Mouse (Mus musculus) hindbrain, embryonic 15.5 days (tissue): ENCODE measurements around the gene Mrpl48. TPM values are rescaled to one million over a fixed set of nuclear protein-coding genes. Genes with fewer than 3 reads are reported as not detected.

Experiments used
- ATAC-seq: fragments of 200-750 bp; cut with Nextera tagmentation; 2 replicates; pipeline ENCODE4 v1.8.0; 2017; ENCODE audit warnings: low read depth, moderate number of reproducible peaks, moderate TSS enrichment; ENCODE audit not compliant: low FRiP score
- H3K27ac ChIP-seq: fragments of 300-500 bp; sonication (generic); replicated peaks from 2 replicates; pipeline ENCODE4 v1.5.1; 2015; ENCODE audit warnings: mild to moderate bottlenecking, inconsistent platforms
- H3K27me3 ChIP-seq: fragments of 300-500 bp; sonication (generic); 2 replicates; pipeline ENCODE4 v1.6.1; 2015; ENCODE audit warnings: control low read depth, inconsistent platforms
- H3K36me3 ChIP-seq: fragments of 300-500 bp; sonication (generic); 2 replicates; pipeline ENCODE4 v1.6.1; 2015; ENCODE audit warnings: control low read depth, inconsistent platforms
- H3K4me1 ChIP-seq: fragments of 300-500 bp; sonication (generic); replicated peaks from 2 replicates; pipeline ENCODE4 v1.6.1; 2015; ENCODE audit warnings: control low read depth, inconsistent platforms
- H3K4me2 ChIP-seq: fragments of 300-500 bp; sonication (generic); 2 replicates; pipeline ENCODE4 v1.6.1; 2015; ENCODE audit warnings: moderate library complexity, mild to moderate bottlenecking, inconsistent platforms
- H3K4me3 ChIP-seq: fragments of 300-500 bp; sonication (generic); 2 replicates; pipeline ENCODE4 v1.5.1; 2015; ENCODE audit warnings: mild to moderate bottlenecking, inconsistent platforms
- H3K9ac ChIP-seq: fragments of 300-500 bp; sonication (generic); 2 replicates; pipeline ENCODE4 v1.6.1; 2015; ENCODE audit warnings: inconsistent platforms
- H3K9me3 ChIP-seq: fragments of 300-500 bp; sonication (generic); 2 replicates; pipeline ENCODE4 v1.6.1; 2016; ENCODE audit warnings: control low read depth, inconsistent platforms
- WGBS: fragments of 180-500 bp; shearing (Covaris S2); methylation state at CpG from one replicate; pipeline ENCODE4 v1.1.7; 2015; 5-methylcytosine and 5-hydroxymethylcytosine counted together
- polyA plus RNA-seq: library from polyadenylated mRNA; unstranded; fragments of >200 nt; fragmentation: Nextera tagmentation; extraction: Ambion mirVana; gene quantifications from 2 replicates; pipeline ENCODE4 v1.2.1, GENCODE M21; 2015

Gene Mrpl48
- polyA plus RNA-seq, 1 experiment from 2014 or later: 83.6 TPM

DNA sequence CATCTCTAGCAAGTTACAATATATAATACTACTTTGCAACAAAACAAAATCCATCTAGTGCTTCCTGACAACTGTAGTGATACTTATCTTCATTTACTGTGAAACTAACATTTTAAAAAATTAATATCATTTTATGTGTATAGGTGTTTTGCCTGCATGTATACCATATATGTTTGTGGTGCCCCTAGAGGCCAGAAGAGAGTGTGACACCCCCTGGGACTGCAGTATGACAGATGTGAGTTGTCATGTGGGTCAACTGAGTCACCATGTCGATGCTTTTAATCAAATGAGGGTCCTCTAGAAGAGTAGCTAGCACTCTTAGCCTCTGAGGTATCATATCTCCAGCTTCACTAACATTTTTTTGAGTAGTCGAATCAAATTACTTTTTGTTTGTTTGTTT, 14.2 kb upstream of the Mrpl48 start:
- Histone ChIP-seq H3K4me1 (no peaks in the 10 kb centered on the region; the same call in 1 of the 2 replicates), H3K4me3 (no peak overlapping the region)
- 81% methylated on average over 2 of the region's 2 CpGs for WGBS

DNA sequence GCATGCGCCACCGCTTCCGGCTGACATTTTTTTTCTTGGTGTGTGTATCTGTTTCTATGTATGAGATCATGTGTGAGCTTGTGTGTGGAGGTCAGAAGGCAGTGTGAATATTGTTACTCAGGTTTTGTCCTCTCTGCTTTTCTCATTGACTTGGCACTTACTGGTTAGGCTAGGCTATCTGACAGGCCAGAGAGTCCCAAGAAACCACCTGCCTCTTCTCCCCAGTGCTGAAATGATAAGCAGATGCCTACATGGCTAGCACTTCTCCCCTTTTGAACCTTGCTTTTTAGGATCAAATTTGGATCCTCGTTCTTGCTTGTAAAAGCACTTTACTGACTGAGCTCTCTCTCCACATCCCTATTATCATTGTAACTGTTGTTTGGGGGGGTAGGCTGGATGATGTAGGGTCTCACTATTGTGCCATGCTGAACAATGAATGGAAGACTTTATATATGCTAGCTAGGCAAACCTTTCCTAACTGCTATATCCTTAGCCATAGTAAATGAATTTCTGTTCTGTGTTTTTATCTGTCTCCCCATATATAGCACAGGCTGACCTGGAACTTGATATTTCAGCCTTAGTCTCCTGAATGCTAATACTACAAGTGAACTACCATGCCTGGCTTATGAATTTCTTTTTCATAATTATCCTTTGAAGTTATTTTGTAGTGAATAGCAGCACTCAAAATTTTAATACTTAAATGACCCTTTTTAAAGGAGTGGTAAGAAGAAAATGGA, 8.2 kb upstream of the Mrpl48 start:
- Histone ChIP-seq H3K4me3 (no peak overlapping the region), H3K4me2 (no peak overlapping the region), H3K27ac (no peak overlapping the region), H3K4me1 (0 out of 2 replicates have a peak, but pooled peaks cover 3% of the 10 kb centered on the region), H3K27me3 (no peaks in the 10 kb centered on the region), H3K36me3 (no peaks in the 10 kb centered on the region), H3K9me3 (no peaks in the 10 kb centered on the region), H3K9ac (no peak overlapping the region)
- no peak for ATAC-seq
- WGBS: 94% methylated on average over 4 of the region's 4 CpGs

More for the DNA sequence above, 14.2 kb upstream of the Mrpl48 start:
- no peaks in the 10 kb centered on the region for H3K9me3 ChIP-seq
- no peak overlapping the region for H3K9ac ChIP-seq
- no peak overlapping the region for H3K4me2 ChIP-seq
- no peak overlapping the region for H3K27ac ChIP-seq
- no peak for ATAC-seq
- H3K36me3 ChIP-seq: 0 out of 2 replicates have a peak, but pooled peaks cover 3% of the 10 kb centered on the region
- no peaks in the 10 kb centered on the region for H3K27me3 ChIP-seq

DNA sequence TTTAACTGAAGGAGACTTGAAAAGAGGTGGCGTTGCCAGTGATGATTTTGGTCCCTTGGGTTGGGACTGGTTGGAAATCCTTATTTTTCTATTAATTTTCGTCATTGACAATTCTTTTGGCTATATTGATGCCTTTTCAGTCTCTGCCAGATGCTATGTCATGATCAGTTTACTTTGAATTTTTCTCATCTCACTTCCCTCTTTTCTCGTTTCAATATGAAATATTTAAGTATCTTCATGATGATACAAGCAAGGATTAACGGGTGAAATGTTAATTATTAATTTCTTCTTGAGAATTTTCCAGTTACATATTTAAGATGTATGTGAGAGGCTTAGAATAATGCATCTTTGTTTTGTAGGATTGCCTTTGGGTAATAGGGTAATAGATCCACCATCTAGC, 809 bp upstream of the Mrpl48 start:
- Histone ChIP-seq H3K4me3 (peak overlapping the region; percentile 84), H3K4me2 (peak overlapping the region; percentile 65), H3K9me3 (no peaks in the 10 kb centered on the region), H3K4me1 (peaks cover 23% of the 10 kb centered on the region), H3K27me3 (0 out of 2 replicates have a peak, but pooled peaks cover 5% of the 10 kb centered on the region), H3K9ac (peak overlapping the region; percentile 99), H3K27ac (peak overlapping the region; percentile 99), H3K36me3 (no peaks in the 10 kb centered on the region)
- WGBS: 14% methylated on average over 4 of the region's 4 CpGs
- ATAC-seq: no peak

DNA sequence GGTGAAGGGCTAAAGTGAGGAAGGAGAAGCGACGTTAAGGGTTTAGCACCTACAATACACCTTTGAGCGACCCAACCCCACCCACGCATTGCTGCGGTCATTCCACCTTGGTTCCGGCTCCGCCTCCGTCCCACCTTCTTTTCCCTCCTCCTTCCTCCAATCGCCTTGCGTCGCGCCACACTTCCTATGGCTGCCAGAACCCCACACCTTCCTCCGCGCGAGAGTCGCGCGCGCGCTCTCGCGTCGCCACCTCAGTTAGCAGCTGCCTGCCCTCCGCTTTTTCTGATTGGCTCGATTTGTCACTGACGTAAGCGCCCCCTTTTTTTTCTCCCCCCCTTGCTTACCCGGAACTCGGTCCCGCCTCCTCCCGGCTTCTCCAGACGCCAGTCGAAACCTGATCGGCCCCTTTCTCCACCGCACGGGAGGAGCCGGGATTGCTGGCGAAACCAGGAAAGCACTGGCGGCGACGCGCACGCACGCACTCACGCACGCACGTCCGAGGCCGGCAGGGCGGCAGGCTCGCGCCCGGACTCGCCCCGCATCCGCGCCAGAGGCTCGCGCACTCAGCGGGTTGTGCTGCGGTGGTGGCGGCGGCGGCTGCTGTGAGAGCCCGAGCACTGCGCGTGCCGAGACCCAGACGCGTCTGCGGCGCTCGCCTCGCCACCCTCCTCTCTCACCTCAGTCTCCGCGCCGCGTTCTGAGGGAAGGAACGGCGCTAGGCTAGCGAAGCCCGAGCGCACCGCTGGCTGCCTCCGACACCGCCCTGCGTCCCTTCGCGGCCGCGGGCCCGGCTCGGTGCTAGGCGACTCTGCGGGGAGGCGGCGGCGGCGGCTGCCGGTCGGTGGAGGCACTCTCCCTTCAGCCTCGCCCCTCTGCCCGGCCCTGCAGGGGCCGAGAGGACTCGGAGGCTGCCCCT, 629 bp downstream of the Mrpl48 start, which contains the start of gene Rab6a:
Gene Rab6a, plus strand, starts transcription at position 197 of the 916 bp plus-strand sequence.
- peaks cover 21% of the 10 kb centered on the region for H3K4me1 ChIP-seq
- H3K9me3 ChIP-seq: no peaks in the 10 kb centered on the region
- under 1% methylated on average over 99 of the region's 105 CpGs for WGBS
- ATAC-seq: peak; percentile 98
- peak within 1 kb of the TSS; percentile 99 for H3K27ac ChIP-seq
- H3K36me3 ChIP-seq: no peaks in the 10 kb centered on the region
- H3K4me3 ChIP-seq: peak within 1 kb of the TSS; percentile 84
- peak within 1 kb of the TSS; percentile 99 for H3K9ac ChIP-seq
- H3K4me2 ChIP-seq: peak within 1 kb of the TSS; percentile 70
- 0 out of 2 replicates have a peak, but pooled peaks cover 5% of the 10 kb centered on the region for H3K27me3 ChIP-seq

- 0 out of 2 replicates have a peak, but pooled peaks cover 5% of the 10 kb centered on the region for H3K27me3 ChIP-seq
- H3K9me3 ChIP-seq: no peaks in the 10 kb centered on the region
- H3K4me2 ChIP-seq: no peak overlapping the region
- H3K4me3 ChIP-seq: no peak overlapping the region
- H3K4me1 ChIP-seq: no peaks in the 10 kb centered on the region
- no peak overlapping the region for H3K27ac ChIP-seq
- ATAC-seq: no peak
- no peaks in the 10 kb centered on the region for H3K36me3 ChIP-seq
- H3K9ac ChIP-seq: no peak overlapping the region
- WGBS: 88% methylated on average over 5 of the region's 5 CpGs
Measured at GRCm38 (mm10) chr7:100600211-100600610, 7.9 kb downstream of the Mrpl48 start.

GRCm38 (mm10) chr7:100593349-100593748, 14.8 kb downstream of the Mrpl48 start:
- Histone ChIP-seq H3K4me3 (no peak overlapping the region), H3K9me3 (no peaks in the 10 kb centered on the region), H3K4me2 (no peak overlapping the region), H3K9ac (no peak overlapping the region), H3K27me3 (no peaks in the 10 kb centered on the region), H3K36me3 (no peaks in the 10 kb centered on the region), H3K4me1 (0 out of 2 replicates have a peak, but pooled peaks cover 3% of the 10 kb centered on the region), H3K27ac (no peak overlapping the region)
- no peak for ATAC-seq

- H3K4me1 ChIP-seq: 0 out of 2 replicates have a peak, but pooled peaks cover 3% of the 10 kb centered on the region
- no peaks in the 10 kb centered on the region for H3K9me3 ChIP-seq
- H3K4me3 ChIP-seq: peak overlapping the region; percentile 46
- H3K9ac ChIP-seq: peak overlapping the region; percentile 67; the same call in 1 of the 2 replicates
- H3K27me3 ChIP-seq: no peaks in the 10 kb centered on the region
- no peaks in the 10 kb centered on the region for H3K36me3 ChIP-seq
- H3K4me2 ChIP-seq: peak overlapping the region; percentile 64
- peak; percentile 28; the same call in 1 of the 2 replicates for ATAC-seq
- WGBS: 5% methylated on average over 2 of the region's 2 CpGs
- H3K27ac ChIP-seq: peak overlapping the region; percentile 88
Measured at GRCm38 (mm10) chr7:100591522-100591852, 16.6 kb downstream of the Mrpl48 start.

DNA sequence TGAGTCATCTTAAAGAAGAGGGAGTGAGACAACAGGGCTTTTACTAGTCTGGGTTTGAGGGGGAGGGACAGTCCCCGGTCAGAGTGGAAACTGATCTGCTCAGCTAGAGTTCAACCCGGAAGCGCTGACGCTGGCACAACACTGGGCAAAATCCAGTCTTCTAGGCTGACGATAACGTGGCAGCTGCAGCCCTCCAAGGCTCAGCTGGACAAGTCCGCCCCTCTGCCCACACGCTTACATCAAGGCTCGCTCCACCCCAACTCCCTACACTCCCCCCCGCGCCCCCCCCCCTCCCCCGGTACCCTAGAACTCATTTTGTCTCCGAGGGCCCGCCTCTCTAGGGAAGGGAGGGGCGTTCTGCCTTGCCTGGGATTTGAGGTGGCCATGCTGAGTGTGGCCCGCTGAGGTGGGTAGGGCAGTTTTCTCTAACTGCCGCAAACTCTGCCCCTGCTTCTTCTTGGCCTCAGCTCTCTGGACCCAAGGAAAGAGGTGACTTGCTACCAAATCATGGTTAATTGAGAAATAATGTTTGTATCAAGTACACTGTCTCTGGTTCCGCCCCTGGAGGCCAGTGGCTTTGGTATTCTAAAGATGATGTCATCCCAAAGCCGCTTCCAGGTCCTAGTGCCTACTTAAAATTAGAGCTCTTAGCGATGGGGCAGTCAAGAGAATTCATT, 17.1 kb downstream of the Mrpl48 start:
- Histone ChIP-seq H3K9ac (peak overlapping the region; percentile 67), H3K4me2 (peak overlapping the region; percentile 64), H3K27me3 (0 out of 2 replicates have a peak, but pooled peaks cover under 1% of the 10 kb centered on the region), H3K9me3 (no peaks in the 10 kb centered on the region), H3K27ac (peak overlapping the region; percentile 88), H3K36me3 (no peaks in the 10 kb centered on the region), H3K4me3 (peak overlapping the region; percentile 46), H3K4me1 (0 out of 2 replicates have a peak, but pooled peaks cover 3% of the 10 kb centered on the region)
- WGBS: under 1% methylated on average over 20 of the region's 20 CpGs
- peak; percentile 97 for ATAC-seq

DNA sequence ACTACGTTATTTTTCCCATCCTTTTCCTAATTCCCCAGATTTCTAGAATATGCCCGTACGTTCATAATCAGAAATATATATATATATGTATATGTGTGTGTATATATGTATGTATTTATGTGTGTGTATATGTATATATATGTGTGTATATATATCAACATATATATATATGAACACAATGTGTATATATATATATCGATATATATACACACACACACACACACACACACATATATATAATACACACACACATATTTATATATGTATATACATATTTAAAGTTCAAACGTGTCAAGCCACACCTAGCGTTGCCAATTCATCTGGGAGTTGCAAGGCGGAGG, 17.6 kb downstream of the Mrpl48 start:
- 44% methylated on average over 7 of the region's 7 CpGs for WGBS
- 0 out of 2 replicates have a peak, but pooled peaks cover 3% of the 10 kb centered on the region for H3K4me1 ChIP-seq
- H3K4me3 ChIP-seq: peak overlapping the region; percentile 46
- 0 out of 2 replicates have a peak, but pooled peaks cover 2% of the 10 kb centered on the region for H3K27me3 ChIP-seq
- no peak for ATAC-seq
- H3K36me3 ChIP-seq: no peaks in the 10 kb centered on the region
- peak overlapping the region; percentile 67 for H3K9ac ChIP-seq
- peak overlapping the region; percentile 64 for H3K4me2 ChIP-seq
- no peaks in the 10 kb centered on the region for H3K9me3 ChIP-seq
- peak overlapping the region; percentile 88 for H3K27ac ChIP-seq

DNA sequence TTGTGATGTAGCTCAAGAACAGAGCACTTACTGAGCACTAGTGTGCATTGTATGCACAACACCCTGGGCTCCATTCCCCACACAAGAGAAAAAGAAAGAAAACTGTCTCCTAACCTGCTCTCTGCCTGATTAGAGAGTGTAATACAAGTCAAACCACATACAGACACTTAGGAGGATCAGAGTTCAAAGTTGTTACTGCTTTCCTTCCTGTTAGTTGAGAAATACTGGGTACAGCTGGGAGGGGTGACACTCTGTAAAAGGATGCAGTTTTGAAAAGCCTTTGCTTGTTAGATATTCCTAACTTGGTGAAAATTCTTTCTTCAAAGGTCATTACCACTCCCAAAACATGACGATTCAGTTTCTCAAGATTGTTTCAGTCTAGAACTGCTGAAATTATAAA, 18.3 kb downstream of the Mrpl48 start:
- Histone ChIP-seq H3K9me3 (no peaks in the 10 kb centered on the region), H3K4me1 (0 out of 2 replicates have a peak, but pooled peaks cover 3% of the 10 kb centered on the region), H3K36me3 (no peaks in the 10 kb centered on the region), H3K27me3 (0 out of 2 replicates have a peak, but pooled peaks cover 2% of the 10 kb centered on the region), H3K9ac (no peak overlapping the region), H3K4me3 (no peak overlapping the region), H3K27ac (no peak overlapping the region), H3K4me2 (peak overlapping the region; percentile 19; the same call in 1 of the 2 replicates)
- ATAC-seq: no peak
- 73% methylated on average over 1 of the region's 1 CpGs for WGBS

GRCm38 (mm10) chr7:100582727-100583236, 25.3 kb downstream of the Mrpl48 start:
- Histone ChIP-seq H3K27ac (peak overlapping the region; percentile 97), H3K9me3 (no peaks in the 10 kb centered on the region), H3K9ac (peak overlapping the region; percentile 88), H3K36me3 (no peaks in the 10 kb centered on the region), H3K4me3 (peak overlapping the region; percentile 58), H3K27me3 (0 out of 2 replicates have a peak, but pooled peaks cover 2% of the 10 kb centered on the region), H3K4me2 (peak overlapping the region; percentile 80), H3K4me1 (peaks cover 10% of the 10 kb centered on the region)
- ATAC-seq: peak; percentile 95
- under 1% methylated on average over 31 of the region's 31 CpGs for WGBS
